Mouse (Mus musculus): ENCODE measurements around the gene Tex26. TPM values are rescaled to one million over a fixed set of nuclear protein-coding genes. Genes with fewer than 3 reads are reported as not detected.

The Tex26 gene
- polyA plus RNA-seq, 1 experiment from 2014 or later = 1.1 TPM

DNA sequence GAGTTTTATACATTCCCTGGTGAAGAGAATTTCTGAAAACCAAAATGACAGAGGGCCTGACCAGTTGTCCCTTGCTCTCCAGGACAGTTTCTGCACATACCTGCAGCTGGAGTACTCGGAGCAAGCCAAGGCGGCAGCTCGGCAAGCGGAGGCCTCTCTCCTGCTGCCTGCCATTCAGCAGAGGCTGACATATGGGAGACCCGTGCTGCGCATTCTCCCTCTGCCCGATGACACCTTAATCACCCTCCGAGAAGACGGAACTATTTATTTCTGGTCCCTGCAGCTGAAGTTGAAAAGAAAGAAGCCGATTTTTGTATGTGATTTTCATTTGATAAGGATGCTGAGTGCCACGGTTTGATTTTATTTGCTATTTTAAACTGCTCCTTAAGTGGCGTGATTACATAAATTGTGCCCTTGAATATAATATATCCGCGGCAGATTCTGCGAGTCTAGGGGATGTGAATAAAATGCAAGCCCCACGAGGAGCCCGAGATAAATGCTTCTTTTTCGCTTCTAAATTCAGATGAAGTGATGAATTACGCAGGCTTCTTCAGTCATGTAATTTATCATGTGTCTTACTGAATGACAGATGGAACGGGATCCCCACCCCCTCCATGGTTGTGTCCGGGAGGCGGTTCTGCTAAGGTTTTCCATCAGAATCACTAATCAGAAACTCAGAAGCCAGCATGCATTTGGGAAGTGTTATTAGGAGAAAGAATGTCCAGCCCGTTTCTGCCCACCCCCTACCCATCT, 64.1 kb downstream of the Tex26 start:
- H3K27me3 ChIP-seq (replicated peaks; ENCODE audit: low read depth, poor library complexity, severe bottlenecking) = peaks cover 6% of the 10 kb centered on the region; the same call in 1 of the 2 replicates
- H3K4me3 ChIP-seq = no peak overlapping the region
- H3K36me3 ChIP-seq (replicated peaks) = no peaks in the 10 kb centered on the region
- DNase-seq (ENCODE audit: low spot score) = no peak
- H3K27ac ChIP-seq (replicated peaks) = no peak overlapping the region
- WGBS = 87% methylated on average over 23 of the region's 23 CpGs
- H3K4me1 ChIP-seq = peaks cover 8% of the 10 kb centered on the region
- H3K9me3 ChIP-seq = no peaks in the 10 kb centered on the region

DNA sequence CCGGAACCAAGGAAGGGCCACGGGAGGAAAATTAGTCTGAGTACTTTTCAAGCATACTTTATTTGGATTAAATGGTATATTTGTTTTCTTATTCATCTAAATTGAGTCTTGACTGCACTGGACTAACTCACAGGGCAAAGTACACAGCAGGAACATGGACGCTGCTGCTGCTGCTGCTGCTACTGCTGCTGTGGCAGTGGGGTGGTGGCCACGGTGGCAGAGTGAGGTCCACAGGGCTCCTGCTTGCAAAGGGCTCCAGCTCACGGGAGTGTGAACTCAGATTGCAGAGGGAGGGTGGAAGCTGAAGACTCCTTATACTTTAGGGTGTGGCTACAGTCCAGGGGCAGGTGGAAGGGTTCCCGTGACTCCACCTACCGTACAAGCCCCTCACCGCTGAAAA, 65.5 kb downstream of the Tex26 start:
- Histone ChIP-seq H3K36me3 (replicated peaks) (no peaks in the 10 kb centered on the region), H3K9me3 (no peaks in the 10 kb centered on the region), H3K4me3 (no peak overlapping the region), H3K27me3 (replicated peaks; ENCODE audit: low read depth, poor library complexity, severe bottlenecking) (peaks cover 6% of the 10 kb centered on the region; the same call in 1 of the 2 replicates), H3K27ac (replicated peaks) (no peak overlapping the region; the same call in 1 of the 2 replicates), H3K4me1 (peaks cover 5% of the 10 kb centered on the region)
- WGBS = 88% methylated on average over 8 of the region's 8 CpGs
- no peak for DNase-seq (ENCODE audit: low spot score)

GRCm38 (mm10) chr5:149506033-149506432, 66.6 kb downstream of the Tex26 start:
- WGBS = 99% methylated on average over 2 of the region's 2 CpGs
- peaks cover 6% of the 10 kb centered on the region; the same call in 1 of the 2 replicates for H3K27me3 ChIP-seq (replicated peaks; ENCODE audit: low read depth, poor library complexity, severe bottlenecking)

GRCm38 (mm10) chr5:149508094-149509029, 68.9 kb downstream of the Tex26 start:
- 85% methylated on average over 20 of the region's 20 CpGs for WGBS
- Histone ChIP-seq H3K4me3 (no peak overlapping the region), H3K9me3 (no peaks in the 10 kb centered on the region), H3K27ac (replicated peaks) (no peak overlapping the region; the same call in 1 of the 2 replicates), H3K27me3 (replicated peaks; ENCODE audit: low read depth, poor library complexity, severe bottlenecking) (peaks cover 9% of the 10 kb centered on the region; the same call in 1 of the 2 replicates), H3K4me1 (peaks cover 2% of the 10 kb centered on the region), H3K36me3 (replicated peaks) (no peaks in the 10 kb centered on the region)
- no peak for DNase-seq (ENCODE audit: low spot score)

More at GRCm38 (mm10) chr5:149506033-149506432, 66.6 kb downstream of the Tex26 start:
- Histone ChIP-seq H3K4me1 (no peaks in the 10 kb centered on the region; the same call in 1 of the 2 replicates), H3K27ac (replicated peaks) (no peak overlapping the region), H3K9me3 (no peaks in the 10 kb centered on the region), H3K4me3 (no peak overlapping the region), H3K36me3 (replicated peaks) (no peaks in the 10 kb centered on the region)
- no peak for DNase-seq (ENCODE audit: low spot score)

GRCm38 (mm10) chr5:149510323-149510722, 70.9 kb downstream of the Tex26 start:
- Histone ChIP-seq H3K27me3 (replicated peaks; ENCODE audit: low read depth, poor library complexity, severe bottlenecking) (peaks cover 9% of the 10 kb centered on the region; the same call in 1 of the 2 replicates), H3K9me3 (no peaks in the 10 kb centered on the region), H3K4me1 (peaks cover 20% of the 10 kb centered on the region), H3K4me3 (no peak overlapping the region), H3K27ac (replicated peaks) (no peak overlapping the region), H3K36me3 (replicated peaks) (no peaks in the 10 kb centered on the region)
- WGBS = 83% methylated on average over 13 of the region's 13 CpGs
- no peak for DNase-seq (ENCODE audit: low spot score)

GRCm38 (mm10) chr5:149512695-149513094, 73.2 kb downstream of the Tex26 start:
- Histone ChIP-seq H3K4me3 (no peak overlapping the region), H3K4me1 (peaks cover 22% of the 10 kb centered on the region), H3K36me3 (replicated peaks) (no peaks in the 10 kb centered on the region), H3K9me3 (no peaks in the 10 kb centered on the region), H3K27ac (replicated peaks) (no peak overlapping the region), H3K27me3 (replicated peaks; ENCODE audit: low read depth, poor library complexity, severe bottlenecking) (peaks cover 9% of the 10 kb centered on the region; the same call in 1 of the 2 replicates)
- no peak for DNase-seq (ENCODE audit: low spot score)
- 24% methylated on average over 3 of the region's 3 CpGs for WGBS

DNA sequence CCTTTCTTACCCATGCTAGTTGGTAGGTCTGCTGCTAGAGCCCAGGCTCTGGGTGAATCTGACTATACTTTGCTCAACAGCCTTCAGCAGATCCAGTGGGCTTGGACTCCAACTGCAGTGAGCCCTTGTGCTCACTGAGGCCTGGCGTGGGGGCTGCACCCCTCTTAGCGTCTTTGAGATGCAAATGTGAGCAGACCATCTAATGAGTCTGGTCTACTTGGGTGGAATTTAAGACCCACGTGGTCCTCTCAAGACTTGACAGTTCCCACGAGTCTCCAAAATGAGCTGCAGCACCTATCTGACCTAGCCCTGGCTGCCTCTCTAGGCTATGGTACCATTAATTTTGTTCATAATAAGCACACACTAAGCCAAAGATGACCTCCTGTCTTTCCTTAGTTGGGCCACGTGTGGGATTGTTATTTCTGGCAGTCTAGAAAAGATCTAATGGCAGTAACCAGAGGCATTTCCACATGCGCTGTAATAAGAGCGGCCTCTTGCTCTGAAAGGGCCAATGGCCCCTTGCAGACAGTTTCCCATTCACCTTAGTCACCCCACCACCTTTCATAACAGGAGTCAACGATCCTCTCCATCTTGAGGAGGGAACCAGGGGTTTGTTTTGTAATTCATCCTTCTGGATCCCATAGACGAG, 74.1 kb downstream of the Tex26 start:
- no peaks in the 10 kb centered on the region for H3K9me3 ChIP-seq
- H3K4me1 ChIP-seq = peaks cover 26% of the 10 kb centered on the region
- no peak overlapping the region for H3K4me3 ChIP-seq
- DNase-seq (ENCODE audit: low spot score) = no peak
- H3K36me3 ChIP-seq (replicated peaks) = no peaks in the 10 kb centered on the region
- H3K27ac ChIP-seq (replicated peaks) = peak overlapping the region; percentile 74
- H3K27me3 ChIP-seq (replicated peaks; ENCODE audit: low read depth, poor library complexity, severe bottlenecking) = 0 out of 2 replicates have a peak, but pooled peaks cover 3% of the 10 kb centered on the region
- WGBS = 45% methylated on average over 9 of the region's 9 CpGs

GRCm38 (mm10) chr5:149514087-149514671, 74.7 kb downstream of the Tex26 start:
- 0 out of 2 replicates have a peak overlapping the region, but pooled peaks have one; percentile 8 for H3K4me3 ChIP-seq
- DNase-seq (ENCODE audit: low spot score) = peak; percentile 56
- H3K4me1 ChIP-seq = peaks cover 26% of the 10 kb centered on the region
- H3K27ac ChIP-seq (replicated peaks) = peak overlapping the region; percentile 74
- H3K36me3 ChIP-seq (replicated peaks) = no peaks in the 10 kb centered on the region
- WGBS = 24% methylated on average over 14 of the region's 14 CpGs
- no peaks in the 10 kb centered on the region for H3K9me3 ChIP-seq
- 0 out of 2 replicates have a peak, but pooled peaks cover 3% of the 10 kb centered on the region for H3K27me3 ChIP-seq (replicated peaks; ENCODE audit: low read depth, poor library complexity, severe bottlenecking)

- WGBS = 73% methylated on average over 3 of the region's 3 CpGs
Measured at GRCm38 (mm10) chr5:149514890-149515289, 75.4 kb downstream of the Tex26 start.

DNA sequence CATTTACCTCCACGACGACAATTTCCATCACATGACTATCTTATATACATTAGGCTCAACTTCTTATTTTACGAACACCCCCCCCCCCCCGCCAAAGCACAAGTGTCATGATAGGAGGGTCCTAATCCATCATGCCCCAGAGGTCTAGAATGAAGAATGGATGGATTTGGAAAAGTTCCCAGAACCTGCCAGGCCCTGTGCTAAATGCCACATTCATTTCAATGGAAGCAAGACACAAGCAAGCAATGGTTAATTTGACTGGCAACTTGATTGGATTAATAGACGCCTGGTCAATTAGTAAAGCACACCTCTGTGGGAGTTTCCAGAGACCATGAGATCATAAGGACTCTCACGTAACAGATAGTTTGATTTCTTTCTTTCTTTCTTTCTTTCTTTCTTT, 77.7 kb downstream of the Tex26 start:
- no peak for DNase-seq (ENCODE audit: low spot score)
- Histone ChIP-seq H3K4me3 (no peak overlapping the region), H3K27ac (replicated peaks) (no peak overlapping the region), H3K4me1 (peaks cover 35% of the 10 kb centered on the region), H3K27me3 (replicated peaks; ENCODE audit: low read depth, poor library complexity, severe bottlenecking) (0 out of 2 replicates have a peak, but pooled peaks cover 2% of the 10 kb centered on the region), H3K36me3 (replicated peaks) (no peaks in the 10 kb centered on the region), H3K9me3 (no peaks in the 10 kb centered on the region)
- 81% methylated on average over 6 of the region's 6 CpGs for WGBS

More at GRCm38 (mm10) chr5:149514890-149515289, 75.4 kb downstream of the Tex26 start:
- H3K9me3 ChIP-seq = no peaks in the 10 kb centered on the region
- no peak for DNase-seq (ENCODE audit: low spot score)
- H3K36me3 ChIP-seq (replicated peaks) = no peaks in the 10 kb centered on the region
- no peak overlapping the region for H3K4me3 ChIP-seq
- H3K27me3 ChIP-seq (replicated peaks; ENCODE audit: low read depth, poor library complexity, severe bottlenecking) = 0 out of 2 replicates have a peak, but pooled peaks cover 3% of the 10 kb centered on the region
- peaks cover 26% of the 10 kb centered on the region for H3K4me1 ChIP-seq
- no peak overlapping the region for H3K27ac ChIP-seq (replicated peaks)

Data from embryonic facial prominence, embryonic 10.5 days (tissue).